Mouse (Mus musculus): ENCODE measurements around the gene Neto2. TPM values are rescaled to one million over a fixed set of nuclear protein-coding genes. Genes with fewer than 3 reads are reported as not detected.

Gene Neto2
- polyA plus RNA-seq, 1 experiment from 2014 or later: 44.4 TPM

DNA sequence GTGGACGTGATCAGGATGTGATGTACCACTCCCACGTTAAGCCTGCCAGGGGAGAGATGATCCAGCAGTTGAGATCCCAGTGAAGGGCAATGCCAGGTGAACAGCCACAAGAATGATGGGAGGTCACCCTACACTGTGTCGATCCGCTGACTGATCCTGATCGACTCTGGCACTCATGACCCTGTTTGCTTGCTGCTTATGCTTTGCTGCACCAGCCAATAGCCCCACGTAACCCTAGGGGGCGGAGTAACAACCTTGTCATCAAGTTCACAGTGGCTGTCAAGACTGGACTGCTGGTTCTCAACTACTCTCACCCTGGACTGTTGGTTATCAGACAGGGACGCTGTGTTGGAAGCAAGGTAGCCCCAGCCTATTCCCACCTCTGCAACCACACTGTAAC is 99.0 kb downstream of the Neto2 start:
- no peak overlapping the region for H3K27ac ChIP-seq (replicated peaks)
- no peak overlapping the region for H3K9ac ChIP-seq (replicated peaks)
- no peaks in the 10 kb centered on the region for H3K36me3 ChIP-seq
- H3K4me1 ChIP-seq: no peaks in the 10 kb centered on the region
- WGBS: 89% methylated on average over 8 of the region's 8 CpGs
- H3K4me3 ChIP-seq: no peak overlapping the region
- no peaks in the 10 kb centered on the region; the same call in 1 of the 2 replicates for H3K27me3 ChIP-seq
- no peaks in the 10 kb centered on the region for H3K9me3 ChIP-seq
- H3K4me2 ChIP-seq (replicated peaks): no peak overlapping the region
- ATAC-seq (ENCODE audit: low FRiP score, low read depth): no peak

DNA sequence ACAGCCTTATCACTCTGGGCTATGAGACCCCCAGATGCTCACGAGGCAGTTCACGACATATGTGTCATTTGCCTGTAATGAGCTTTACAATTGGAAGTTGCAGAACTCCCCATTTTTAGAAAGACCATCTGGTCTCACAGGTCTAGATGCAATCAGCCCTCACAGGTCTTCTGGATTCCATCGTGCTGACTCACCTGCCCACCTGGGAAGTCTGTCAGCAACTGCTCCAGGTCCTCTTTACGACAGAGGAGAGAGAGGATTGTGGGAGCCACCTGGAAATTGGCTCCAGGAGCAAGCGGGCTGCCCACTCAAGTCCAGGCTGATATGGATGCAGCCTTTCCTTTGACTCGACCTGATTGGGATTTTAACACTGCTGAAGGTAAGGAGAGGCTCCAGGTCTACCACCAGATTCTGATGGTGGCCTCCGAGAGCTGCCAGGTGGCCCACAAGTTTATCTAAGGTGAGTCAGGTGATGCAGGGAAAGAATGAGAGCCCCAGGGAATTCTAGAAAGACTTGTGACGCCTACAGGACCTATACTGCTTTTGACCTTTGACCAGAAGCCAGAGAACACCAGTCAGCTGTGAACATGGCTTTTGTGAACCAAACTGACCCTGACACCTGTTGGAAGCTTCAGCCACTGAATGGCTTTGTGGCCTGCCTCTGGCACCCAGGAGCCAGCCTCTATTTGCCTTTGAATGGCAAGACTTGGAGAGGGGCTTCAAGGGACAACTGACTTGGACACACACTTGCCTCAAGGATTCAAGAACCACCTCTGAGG is 103.1 kb downstream of the Neto2 start:
- ATAC-seq (ENCODE audit: low FRiP score, low read depth): no peak
- WGBS: 63% methylated on average over 8 of the region's 8 CpGs
- no peak overlapping the region for H3K4me2 ChIP-seq (replicated peaks)
- H3K9ac ChIP-seq (replicated peaks): no peak overlapping the region
- H3K36me3 ChIP-seq: no peaks in the 10 kb centered on the region
- H3K4me3 ChIP-seq: no peak overlapping the region
- H3K27ac ChIP-seq (replicated peaks): no peak overlapping the region
- no peaks in the 10 kb centered on the region; the same call in 1 of the 2 replicates for H3K27me3 ChIP-seq
- no peaks in the 10 kb centered on the region for H3K9me3 ChIP-seq
- peaks cover 5% of the 10 kb centered on the region; the same call in 1 of the 2 replicates for H3K4me1 ChIP-seq

DNA sequence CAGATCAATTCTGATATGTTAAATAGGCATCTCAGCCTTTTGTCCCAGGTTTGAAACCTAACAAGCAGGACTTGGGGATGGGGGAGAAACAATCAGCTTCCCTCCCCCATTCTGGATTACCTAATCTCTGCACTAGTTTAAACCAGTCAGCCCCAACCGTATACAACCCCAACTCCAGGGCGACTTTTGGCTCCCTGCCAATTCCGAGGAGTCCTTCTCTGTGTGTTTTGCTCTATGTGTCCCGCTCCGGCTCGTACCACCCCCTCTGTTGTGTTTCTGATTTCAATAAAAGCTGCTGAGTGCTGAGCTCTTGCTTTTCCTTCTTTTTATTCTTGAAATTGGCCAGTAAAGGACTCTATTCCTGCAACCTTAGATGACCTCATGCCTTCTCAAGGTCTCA is 105.3 kb downstream of the Neto2 start:
- no peaks in the 10 kb centered on the region for H3K36me3 ChIP-seq
- no peak overlapping the region for H3K9ac ChIP-seq (replicated peaks)
- no peaks in the 10 kb centered on the region; the same call in 1 of the 2 replicates for H3K27me3 ChIP-seq
- 55% methylated on average over 6 of the region's 6 CpGs for WGBS
- no peaks in the 10 kb centered on the region for H3K9me3 ChIP-seq
- ATAC-seq (ENCODE audit: low FRiP score, low read depth): 0 out of 2 replicates have a peak, but pooled peaks have one; percentile 38
- no peak overlapping the region for H3K4me2 ChIP-seq (replicated peaks)
- H3K4me3 ChIP-seq: no peak overlapping the region
- no peak overlapping the region for H3K27ac ChIP-seq (replicated peaks)
- peaks cover 5% of the 10 kb centered on the region; the same call in 1 of the 2 replicates for H3K4me1 ChIP-seq

DNA sequence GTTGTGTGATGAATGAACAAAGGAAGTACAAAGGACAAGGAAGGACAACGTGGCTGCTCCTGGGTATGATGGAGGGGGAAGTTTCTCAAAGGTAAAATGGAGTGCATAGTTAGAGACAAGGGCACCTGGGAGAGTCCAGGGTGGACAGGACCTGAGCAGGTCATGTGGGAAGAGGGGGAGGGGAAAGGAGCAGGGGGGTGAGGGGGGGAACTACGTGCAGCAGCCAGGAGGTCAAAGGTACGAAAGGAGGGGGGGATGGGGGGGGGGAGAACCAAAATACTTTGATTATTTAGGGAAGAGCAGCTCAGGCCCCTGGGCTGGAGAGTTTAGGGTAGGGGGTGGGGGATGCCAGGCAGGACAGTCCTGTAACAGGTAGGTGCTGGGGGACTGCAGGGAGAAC is 105.7 kb downstream of the Neto2 start:
- no peaks in the 10 kb centered on the region for H3K9me3 ChIP-seq
- ATAC-seq (ENCODE audit: low FRiP score, low read depth): 0 out of 2 replicates have a peak, but pooled peaks have one; percentile 19
- H3K4me3 ChIP-seq: no peak overlapping the region
- no peaks in the 10 kb centered on the region; the same call in 1 of the 2 replicates for H3K27me3 ChIP-seq
- H3K36me3 ChIP-seq: no peaks in the 10 kb centered on the region
- H3K4me1 ChIP-seq: peaks cover 5% of the 10 kb centered on the region; the same call in 1 of the 2 replicates
- WGBS: 47% methylated on average over 3 of the region's 3 CpGs
- no peak overlapping the region for H3K27ac ChIP-seq (replicated peaks)
- H3K9ac ChIP-seq (replicated peaks): no peak overlapping the region
- H3K4me2 ChIP-seq (replicated peaks): no peak overlapping the region

DNA sequence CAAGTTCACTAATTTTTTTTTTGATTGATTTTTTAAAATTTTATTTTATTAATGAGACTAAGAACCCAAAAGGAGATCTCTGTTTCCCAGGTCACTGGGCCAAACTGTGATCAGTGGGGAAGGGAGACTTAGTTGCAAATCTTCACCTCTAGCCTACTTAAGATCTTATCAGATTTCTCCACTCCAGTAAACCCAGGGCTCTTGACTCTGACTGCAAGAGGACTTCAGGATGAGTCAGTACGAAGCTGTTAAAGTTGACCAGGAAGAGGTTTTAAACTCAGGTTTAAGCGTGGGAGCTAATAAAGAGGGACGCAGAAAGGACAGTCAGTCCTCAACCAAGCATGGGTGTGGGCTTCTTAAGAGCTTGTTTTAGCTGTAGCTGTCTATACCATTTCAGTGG is 107.4 kb downstream of the Neto2 start:
- H3K9ac ChIP-seq (replicated peaks): no peak overlapping the region
- ATAC-seq (ENCODE audit: low FRiP score, low read depth): no peak
- H3K9me3 ChIP-seq: no peaks in the 10 kb centered on the region
- no peaks in the 10 kb centered on the region; the same call in 1 of the 2 replicates for H3K27me3 ChIP-seq
- H3K4me1 ChIP-seq: peaks cover 5% of the 10 kb centered on the region; the same call in 1 of the 2 replicates
- WGBS: 87% methylated on average over 3 of the region's 3 CpGs
- no peaks in the 10 kb centered on the region for H3K36me3 ChIP-seq
- no peak overlapping the region for H3K4me3 ChIP-seq
- no peak overlapping the region for H3K4me2 ChIP-seq (replicated peaks)
- H3K27ac ChIP-seq (replicated peaks): no peak overlapping the region

DNA sequence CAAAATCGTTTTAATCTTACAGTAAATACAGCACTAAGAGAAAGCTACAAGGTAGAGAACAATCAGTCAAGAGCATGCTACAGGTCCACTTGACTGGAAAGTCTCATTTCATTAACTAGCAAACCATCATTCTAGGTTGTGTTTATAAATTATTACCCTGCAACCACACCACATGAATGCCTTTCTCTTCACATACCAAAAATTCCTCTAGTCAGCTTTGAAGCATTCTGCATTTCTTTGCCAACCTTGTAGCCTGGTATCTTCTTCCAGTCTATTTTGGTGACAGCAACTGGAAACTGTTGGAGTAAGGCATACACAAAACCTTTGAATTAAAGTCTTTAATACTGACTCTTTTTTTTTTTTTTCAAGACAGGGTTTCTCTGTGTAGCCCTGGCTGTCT is 109.2 kb downstream of the Neto2 start:
- H3K9me3 ChIP-seq: no peaks in the 10 kb centered on the region
- no peak for ATAC-seq (ENCODE audit: low FRiP score, low read depth)
- H3K9ac ChIP-seq (replicated peaks): no peak overlapping the region
- H3K4me3 ChIP-seq: no peak overlapping the region
- H3K36me3 ChIP-seq: no peaks in the 10 kb centered on the region
- H3K4me2 ChIP-seq (replicated peaks): no peak overlapping the region
- 94% methylated on average over 1 of the region's 1 CpGs for WGBS
- H3K27me3 ChIP-seq: no peaks in the 10 kb centered on the region
- peaks cover 5% of the 10 kb centered on the region; the same call in 1 of the 2 replicates for H3K4me1 ChIP-seq
- H3K27ac ChIP-seq (replicated peaks): no peak overlapping the region

DNA sequence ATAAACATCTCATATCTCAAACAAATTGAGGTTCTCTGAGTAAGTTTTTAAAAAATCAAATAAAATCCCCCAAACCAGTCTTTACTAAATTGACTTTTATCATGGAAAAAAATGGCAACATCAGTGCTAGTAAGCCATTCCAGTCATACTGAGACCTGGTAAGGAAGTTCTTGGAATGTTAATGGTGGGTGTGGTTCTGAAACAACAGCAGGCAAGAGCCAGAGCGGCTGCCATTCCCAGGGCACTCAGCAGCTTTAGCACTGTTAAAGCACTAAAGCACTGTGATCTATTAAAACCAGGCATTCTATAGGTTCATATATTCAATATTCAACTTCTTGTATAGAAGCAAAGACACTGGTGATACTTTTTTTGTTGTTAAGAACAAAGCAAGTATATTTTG is 110.5 kb downstream of the Neto2 start:
- no peak overlapping the region for H3K27ac ChIP-seq (replicated peaks)

DNA sequence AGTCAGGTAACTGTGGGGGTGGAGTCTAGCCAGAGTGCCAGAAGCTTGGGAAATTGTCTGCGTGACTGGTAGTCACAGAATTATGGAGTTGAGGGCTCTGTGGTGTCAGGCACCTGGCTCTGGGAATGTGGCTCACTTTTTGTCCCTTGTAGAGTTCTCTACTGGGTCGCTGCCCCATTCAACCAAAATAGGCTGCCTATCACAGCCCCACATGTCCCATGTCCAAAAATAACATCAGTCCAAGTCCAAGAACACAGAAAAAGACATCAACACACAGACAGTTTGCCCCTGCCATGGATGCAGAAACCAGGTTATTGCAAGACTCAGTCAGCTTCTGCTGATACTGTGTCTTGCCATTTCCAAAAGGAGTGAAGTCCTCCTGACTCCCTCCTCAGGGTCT is 112.1 kb downstream of the Neto2 start:
- Histone ChIP-seq H3K36me3 (no peaks in the 10 kb centered on the region), H3K27me3 (no peaks in the 10 kb centered on the region), H3K4me3 (no peak overlapping the region), H3K9ac (replicated peaks) (no peak overlapping the region), H3K4me2 (replicated peaks) (no peak overlapping the region), H3K27ac (replicated peaks) (no peak overlapping the region), H3K4me1 (no peaks in the 10 kb centered on the region), H3K9me3 (no peaks in the 10 kb centered on the region)
- no peak for ATAC-seq (ENCODE audit: low FRiP score, low read depth)
- 90% methylated on average over 2 of the region's 2 CpGs for WGBS

More for the DNA sequence above, 110.5 kb downstream of the Neto2 start:
- no peaks in the 10 kb centered on the region; the same call in 1 of the 2 replicates for H3K4me1 ChIP-seq
- 84% methylated on average over 1 of the region's 1 CpGs for WGBS
- H3K4me2 ChIP-seq (replicated peaks): no peak overlapping the region
- no peak overlapping the region for H3K9ac ChIP-seq (replicated peaks)
- H3K36me3 ChIP-seq: no peaks in the 10 kb centered on the region
- no peaks in the 10 kb centered on the region for H3K9me3 ChIP-seq
- H3K4me3 ChIP-seq: no peak overlapping the region
- no peak for ATAC-seq (ENCODE audit: low FRiP score, low read depth)
- H3K27me3 ChIP-seq: no peaks in the 10 kb centered on the region

Small RNA genes within 50 kb of the gene (microRNA-seq; reads per million reads assigned to microRNA genes)
- gene Mir8109: not detected

Other genes with a start within 250 kb of the Neto2 start
- 30.3 and 32.4 TPM in 2 replicates for gene Gpt2, start 208.3 kb downstream of the Neto2 start, polyA plus RNA-seq (2016; fragmentation: Nextera tagmentation; extraction: Ambion mirVana)
- gene Dnaja2, start 145.6 kb downstream of the Neto2 start, polyA plus RNA-seq (2016; fragmentation: Nextera tagmentation; extraction: Ambion mirVana): 160 and 164 TPM in 2 replicates
- 116 and 118 TPM in 2 replicates for gene Itfg1, start 140.0 kb upstream of the Neto2 start, polyA plus RNA-seq (2016; fragmentation: Nextera tagmentation; extraction: Ambion mirVana)
- gene Phkb, start 140.0 kb upstream of the Neto2 start, polyA plus RNA-seq (2016; fragmentation: Nextera tagmentation; extraction: Ambion mirVana): 43.8 and 48.2 TPM in 2 replicates